Mouse (Mus musculus) kidney, embryonic 15.5 days (tissue): ENCODE data around the gene Kynu. TPM values are rescaled to one million over a fixed set of nuclear protein-coding genes. Genes with fewer than 3 reads are reported as not detected.

Experiments
- ATAC-seq: fragments of 200-750 bp; cut with Nextera tagmentation; replicated peaks from 2 replicates; pipeline ENCODE4 v1.8.0; 2017; ENCODE audit warnings: moderate TSS enrichment; ENCODE audit not compliant: low FRiP score
- H3K27ac ChIP-seq: fragments of 300-500 bp; sonication (generic); 2 replicates; pipeline ENCODE4 v1.5.1; 2015; ENCODE audit warnings: mild to moderate bottlenecking, inconsistent platforms
- H3K27me3 ChIP-seq: fragments of 300-500 bp; sonication (generic); 2 replicates; pipeline ENCODE4 v1.6.1; 2015; ENCODE audit warnings: inconsistent platforms
- H3K36me3 ChIP-seq: fragments of 300-500 bp; sonication (generic); 2 replicates; pipeline ENCODE4 v1.6.1; 2015; ENCODE audit warnings: inconsistent platforms
- H3K4me1 ChIP-seq: fragments of 300-500 bp; sonication (generic); 2 replicates; pipeline ENCODE4 v1.6.1; 2015; ENCODE audit warnings: inconsistent platforms
- H3K4me2 ChIP-seq: fragments of 300-500 bp; sonication (generic); 2 replicates; pipeline ENCODE4 v1.6.1; 2015; ENCODE audit warnings: moderate library complexity, mild to moderate bottlenecking, inconsistent platforms
- H3K4me3 ChIP-seq: fragments of 300-500 bp; sonication (generic); replicated peaks from 2 replicates; pipeline ENCODE4 v1.5.1; 2015; ENCODE audit warnings: mild to moderate bottlenecking, inconsistent platforms
- H3K9ac ChIP-seq: fragments of 300-500 bp; sonication (generic); 2 replicates; pipeline ENCODE4 v1.6.1; 2015; ENCODE audit warnings: mild to moderate bottlenecking, inconsistent platforms
- H3K9me3 ChIP-seq: fragments of 300-500 bp; sonication (generic); replicated peaks from 2 replicates; pipeline ENCODE4 v1.6.1; 2016; ENCODE audit warnings: inconsistent platforms
- WGBS: fragments of 180-500 bp; shearing (Covaris S2); methylation state at CpG from one replicate; pipeline ENCODE4 v1.1.7; 2015; ENCODE audit warnings: mixed read lengths; 5-methylcytosine and 5-hydroxymethylcytosine counted together
- polyA plus RNA-seq: library from polyadenylated mRNA; unstranded; fragments of >200 nt; fragmentation: Nextera tagmentation; extraction: Ambion mirVana; gene quantifications from 2 replicates; pipeline ENCODE4 v1.2.1, GENCODE M21; 2015

Kynu gene
- polyA plus RNA-seq, 1 experiment from 2014 or later, result 5.9 TPM

DNA sequence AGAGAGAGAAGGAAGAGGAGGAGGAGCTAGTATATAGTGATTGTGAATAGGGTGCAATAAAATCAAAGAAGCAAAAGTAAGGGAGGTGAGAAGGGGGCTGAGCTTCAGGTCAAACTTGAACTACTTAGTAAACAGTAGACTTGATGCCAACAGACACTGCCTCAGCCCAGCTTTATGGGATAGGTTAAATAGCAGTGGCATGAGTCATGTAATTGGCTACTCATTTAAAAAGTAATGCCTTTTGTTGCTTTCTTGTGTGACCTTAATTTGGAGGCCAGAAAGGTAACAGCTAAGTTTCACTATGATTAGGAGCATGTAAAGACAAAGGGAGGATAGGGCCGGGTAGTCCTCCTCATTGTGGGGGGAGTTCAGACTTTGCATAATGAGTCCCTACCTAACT, 13.3 kb downstream of the Kynu start:
- H3K9me3 ChIP-seq, result no peaks in the 10 kb centered on the region
- H3K27ac ChIP-seq, result no peak overlapping the region
- no peak for ATAC-seq
- H3K4me2 ChIP-seq, result no peak overlapping the region
- H3K4me3 ChIP-seq, result no peak overlapping the region
- no peak overlapping the region for H3K9ac ChIP-seq
- H3K27me3 ChIP-seq, result no peaks in the 10 kb centered on the region
- 81% methylated on average over 1 of the region's 1 CpGs for WGBS
- no peaks in the 10 kb centered on the region for H3K4me1 ChIP-seq
- H3K36me3 ChIP-seq, result no peaks in the 10 kb centered on the region

DNA sequence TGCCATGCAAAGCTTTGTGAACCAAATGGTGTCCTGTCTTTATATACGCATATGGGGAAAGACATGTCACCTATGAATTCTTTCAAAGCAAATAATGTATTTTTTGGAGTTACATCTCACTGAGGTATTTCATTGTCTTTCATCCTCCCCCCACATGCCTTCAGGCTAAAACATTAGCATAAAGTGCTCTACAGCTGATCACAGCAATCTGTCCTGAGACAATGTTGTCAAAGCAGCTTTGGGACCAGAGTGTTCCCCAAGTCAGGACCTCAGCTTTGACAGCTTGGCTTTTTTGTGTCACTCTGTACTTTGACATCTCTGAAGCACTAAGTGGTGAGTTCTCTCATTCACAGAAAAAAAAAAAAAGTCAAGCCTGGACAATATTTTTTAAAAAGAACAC, 18.4 kb downstream of the Kynu start:
- no peaks in the 10 kb centered on the region for H3K9me3 ChIP-seq
- ATAC-seq, result no peak
- H3K27ac ChIP-seq, result no peak overlapping the region
- H3K9ac ChIP-seq, result no peak overlapping the region
- H3K4me2 ChIP-seq, result no peak overlapping the region
- H3K4me3 ChIP-seq, result no peak overlapping the region
- H3K36me3 ChIP-seq, result no peaks in the 10 kb centered on the region
- no peaks in the 10 kb centered on the region for H3K4me1 ChIP-seq
- no peaks in the 10 kb centered on the region for H3K27me3 ChIP-seq
- 91% methylated on average over 1 of the region's 1 CpGs for WGBS

- Histone ChIP-seq H3K27ac (no peak overlapping the region), H3K4me2 (no peak overlapping the region), H3K27me3 (no peaks in the 10 kb centered on the region), H3K4me1 (no peaks in the 10 kb centered on the region), H3K36me3 (no peaks in the 10 kb centered on the region), H3K9me3 (no peaks in the 10 kb centered on the region), H3K4me3 (no peak overlapping the region), H3K9ac (no peak overlapping the region)
- ATAC-seq, result no peak
- 48% methylated on average over 8 of the region's 8 CpGs for WGBS
Measured at GRCm38 (mm10) chr2:43583243-43583812, 28.2 kb downstream of the Kynu start.

- no peaks in the 10 kb centered on the region for H3K36me3 ChIP-seq
- H3K4me3 ChIP-seq, result no peak overlapping the region
- no peaks in the 10 kb centered on the region for H3K9me3 ChIP-seq
- no peak for ATAC-seq
- H3K4me2 ChIP-seq, result no peak overlapping the region
- no peaks in the 10 kb centered on the region for H3K27me3 ChIP-seq
- no peaks in the 10 kb centered on the region for H3K4me1 ChIP-seq
- no peak overlapping the region for H3K9ac ChIP-seq
- H3K27ac ChIP-seq, result no peak overlapping the region
- WGBS, result 74% methylated on average over 3 of the region's 3 CpGs
Measured at GRCm38 (mm10) chr2:43585508-43585907, 30.4 kb downstream of the Kynu start.

DNA sequence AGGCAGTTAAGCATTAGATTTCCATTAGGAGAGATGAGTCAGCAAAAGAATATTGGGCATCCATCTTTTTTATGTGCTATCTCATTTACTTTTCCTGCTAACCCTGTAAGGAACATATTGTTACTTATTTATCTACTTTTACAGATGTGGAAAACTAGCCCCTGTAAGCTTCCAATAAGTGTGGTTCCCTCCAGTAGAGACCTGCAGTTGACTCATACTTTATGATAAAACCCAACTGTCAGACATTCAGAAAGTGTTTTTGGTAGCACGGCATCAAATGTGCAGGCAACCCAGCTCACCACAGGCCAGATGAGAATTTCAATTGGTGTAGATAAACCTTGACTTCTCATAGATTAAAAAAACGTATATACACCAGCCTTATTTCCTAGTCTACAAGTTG, 32.7 kb downstream of the Kynu start:
- Histone ChIP-seq H3K4me2 (no peak overlapping the region), H3K36me3 (no peaks in the 10 kb centered on the region), H3K27ac (no peak overlapping the region), H3K9me3 (no peaks in the 10 kb centered on the region), H3K9ac (no peak overlapping the region), H3K4me1 (no peaks in the 10 kb centered on the region), H3K27me3 (no peaks in the 10 kb centered on the region), H3K4me3 (no peak overlapping the region)
- ATAC-seq, result no peak
- WGBS, result 74% methylated on average over 2 of the region's 2 CpGs

- 0 out of 2 replicates have a peak, but pooled peaks have one; percentile 25 for ATAC-seq
- WGBS, result 80% methylated on average over 1 of the region's 1 CpGs
Measured at GRCm38 (mm10) chr2:43592001-43592704, 37.0 kb downstream of the Kynu start.

GRCm38 (mm10) chr2:43613571-43613970, 58.4 kb downstream of the Kynu start:
- Histone ChIP-seq H3K27me3 (no peaks in the 10 kb centered on the region), H3K4me3 (no peak overlapping the region), H3K9me3 (no peaks in the 10 kb centered on the region), H3K9ac (no peak overlapping the region), H3K27ac (no peak overlapping the region), H3K4me2 (no peak overlapping the region), H3K36me3 (no peaks in the 10 kb centered on the region), H3K4me1 (no peaks in the 10 kb centered on the region)
- no peak for ATAC-seq
- 4% methylated on average over 6 of the region's 6 CpGs for WGBS

More at GRCm38 (mm10) chr2:43592001-43592704, 37.0 kb downstream of the Kynu start:
- Histone ChIP-seq H3K27ac (no peak overlapping the region), H3K9ac (no peak overlapping the region), H3K4me2 (no peak overlapping the region), H3K4me3 (no peak overlapping the region), H3K27me3 (no peaks in the 10 kb centered on the region), H3K4me1 (no peaks in the 10 kb centered on the region), H3K36me3 (no peaks in the 10 kb centered on the region), H3K9me3 (no peaks in the 10 kb centered on the region)

- H3K27me3 ChIP-seq, result no peaks in the 10 kb centered on the region
- no peak overlapping the region for H3K27ac ChIP-seq
- H3K4me1 ChIP-seq, result no peaks in the 10 kb centered on the region
- H3K4me2 ChIP-seq, result no peak overlapping the region
- no peaks in the 10 kb centered on the region for H3K36me3 ChIP-seq
- no peak overlapping the region for H3K9ac ChIP-seq
- H3K4me3 ChIP-seq, result no peak overlapping the region
- no peaks in the 10 kb centered on the region for H3K9me3 ChIP-seq
- no peak for ATAC-seq
Measured at GRCm38 (mm10) chr2:43621140-43621539, 66.0 kb downstream of the Kynu start.

- Histone ChIP-seq H3K4me2 (no peak overlapping the region), H3K9me3 (no peaks in the 10 kb centered on the region), H3K9ac (no peak overlapping the region), H3K27me3 (no peaks in the 10 kb centered on the region), H3K27ac (no peak overlapping the region), H3K36me3 (no peaks in the 10 kb centered on the region), H3K4me3 (no peak overlapping the region), H3K4me1 (no peaks in the 10 kb centered on the region)
- WGBS, result 0% methylated on average over 1 of the region's 1 CpGs
- no peak for ATAC-seq
Measured at GRCm38 (mm10) chr2:43622844-43623243, 67.7 kb downstream of the Kynu start.

- no peak overlapping the region for H3K9ac ChIP-seq
- H3K9me3 ChIP-seq, result no peaks in the 10 kb centered on the region
- H3K4me3 ChIP-seq, result no peak overlapping the region
- no peak overlapping the region for H3K4me2 ChIP-seq
- H3K27ac ChIP-seq, result no peak overlapping the region
- no peaks in the 10 kb centered on the region for H3K36me3 ChIP-seq
- H3K27me3 ChIP-seq, result no peaks in the 10 kb centered on the region
- no peak for ATAC-seq
- H3K4me1 ChIP-seq, result no peaks in the 10 kb centered on the region
Measured at GRCm38 (mm10) chr2:43631786-43632185, 76.7 kb downstream of the Kynu start.

- Histone ChIP-seq H3K4me1 (no peaks in the 10 kb centered on the region), H3K36me3 (no peaks in the 10 kb centered on the region)
- ATAC-seq, result no peak
Measured at GRCm38 (mm10) chr2:43636498-43636897, 81.4 kb downstream of the Kynu start.

GRCm38 (mm10) chr2:43646962-43647361, 91.8 kb downstream of the Kynu start:
- Histone ChIP-seq H3K36me3 (no peaks in the 10 kb centered on the region), H3K9ac (no peak overlapping the region), H3K27me3 (no peaks in the 10 kb centered on the region), H3K4me1 (no peaks in the 10 kb centered on the region), H3K4me3 (no peak overlapping the region), H3K27ac (no peak overlapping the region), H3K9me3 (no peaks in the 10 kb centered on the region), H3K4me2 (no peak overlapping the region)
- WGBS, result 89% methylated on average over 2 of the region's 2 CpGs
- ATAC-seq, result no peak

More at GRCm38 (mm10) chr2:43636498-43636897, 81.4 kb downstream of the Kynu start:
- Histone ChIP-seq H3K9ac (no peak overlapping the region), H3K27ac (no peak overlapping the region), H3K4me3 (no peak overlapping the region), H3K9me3 (no peaks in the 10 kb centered on the region), H3K4me2 (no peak overlapping the region), H3K27me3 (no peaks in the 10 kb centered on the region)

- Histone ChIP-seq H3K27me3 (no peaks in the 10 kb centered on the region), H3K36me3 (no peaks in the 10 kb centered on the region), H3K4me1 (no peaks in the 10 kb centered on the region), H3K9me3 (no peaks in the 10 kb centered on the region), H3K27ac (no peak overlapping the region), H3K9ac (no peak overlapping the region), H3K4me2 (no peak overlapping the region), H3K4me3 (no peak overlapping the region)
- ATAC-seq, result no peak
Measured at GRCm38 (mm10) chr2:43669588-43669987, 114.5 kb downstream of the Kynu start.
